Mouse (Mus musculus) natural killer cell, adult 2 months (primary cell): ENCODE results near the gene Kcna3.

Experiments
- DNase-seq, 2 experiments: peaks; one replicate each; pipeline ENCODE4 v3.0.0; 2022; ENCODE audit warnings: low spot score in 2 of 2

The Kcna3 gene

DNA sequence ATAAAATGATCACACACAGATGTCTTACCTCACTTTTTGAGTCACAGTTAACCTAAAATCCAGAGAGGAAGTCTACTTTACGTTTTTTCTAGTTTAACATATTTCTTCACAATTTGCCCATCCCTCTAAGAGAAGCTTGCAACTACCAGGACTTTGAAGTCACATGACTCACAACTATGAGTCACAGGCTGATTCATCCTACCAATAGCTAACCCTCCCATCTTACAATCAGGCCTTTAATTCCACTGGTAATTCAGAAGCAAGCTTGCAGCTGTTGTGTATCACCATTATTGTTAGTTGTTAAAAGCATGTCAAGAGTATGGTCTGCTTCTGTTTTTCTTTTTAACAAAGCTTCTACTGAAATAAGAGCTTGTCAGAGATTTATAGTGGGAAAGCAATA lies 26.8 kb downstream of the Kcna3 start:
- peak; percentile 9 to 24 for DNase-seq

DNA sequence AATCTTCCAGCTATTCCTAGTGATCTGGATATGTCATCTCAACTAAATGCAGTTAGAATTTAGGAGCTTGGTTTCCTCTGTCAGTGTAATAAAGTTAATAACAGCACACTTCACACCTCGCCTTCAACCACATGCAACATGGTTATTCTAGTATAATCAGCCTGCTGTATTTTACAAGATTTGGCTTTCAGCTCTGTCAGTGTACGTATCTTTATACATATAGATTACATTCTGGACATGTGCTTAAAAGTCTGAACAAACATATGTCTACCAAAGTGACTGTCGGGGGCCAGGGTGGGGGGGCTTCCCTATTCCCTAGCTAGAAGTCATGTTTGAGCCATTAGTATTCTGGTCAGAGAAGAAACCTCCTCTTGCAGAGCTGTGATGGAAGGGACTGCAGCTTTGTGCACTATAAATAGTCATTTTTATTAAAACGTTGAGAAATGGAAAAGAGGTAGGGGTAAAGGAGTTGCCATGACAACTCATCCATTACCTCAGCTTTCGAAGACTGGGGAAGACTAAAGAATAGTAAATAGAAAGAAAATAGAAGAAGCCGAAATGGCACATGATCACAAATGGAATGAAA lies 29.6 kb downstream of the Kcna3 start:
- DNase-seq, result no peak

DNA sequence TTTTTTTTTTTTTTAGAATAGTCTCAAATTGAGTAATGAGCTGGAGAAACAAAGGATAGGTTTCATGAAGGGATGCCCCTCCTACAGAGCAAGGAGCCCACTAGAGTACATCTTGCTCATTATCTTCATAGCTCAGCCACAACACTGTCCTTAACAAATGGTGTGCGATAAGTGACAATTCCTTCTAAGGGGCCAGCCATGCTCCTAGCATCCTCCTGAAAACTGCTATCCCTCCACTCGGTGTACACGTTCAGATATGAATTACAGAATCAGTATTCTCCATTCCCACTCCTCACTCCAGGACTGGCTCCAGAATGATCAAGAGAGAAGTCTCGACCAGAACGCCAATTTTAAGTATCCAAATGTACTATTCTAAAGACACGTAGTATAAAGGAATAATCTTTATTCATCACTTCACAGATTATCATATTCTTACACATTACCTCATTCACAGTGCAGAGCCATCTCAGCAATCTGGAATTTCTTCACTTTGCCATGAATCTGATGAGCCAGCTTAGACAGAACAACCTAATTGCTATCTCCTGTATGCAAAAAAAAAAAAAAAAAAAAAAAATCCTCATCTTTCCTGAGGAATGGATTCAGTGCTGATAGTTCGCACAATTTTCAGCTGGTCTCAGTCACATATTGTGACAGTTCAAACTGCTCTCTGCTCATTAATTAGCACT lies 30.3 kb downstream of the Kcna3 start:
- no peak for DNase-seq

DNA sequence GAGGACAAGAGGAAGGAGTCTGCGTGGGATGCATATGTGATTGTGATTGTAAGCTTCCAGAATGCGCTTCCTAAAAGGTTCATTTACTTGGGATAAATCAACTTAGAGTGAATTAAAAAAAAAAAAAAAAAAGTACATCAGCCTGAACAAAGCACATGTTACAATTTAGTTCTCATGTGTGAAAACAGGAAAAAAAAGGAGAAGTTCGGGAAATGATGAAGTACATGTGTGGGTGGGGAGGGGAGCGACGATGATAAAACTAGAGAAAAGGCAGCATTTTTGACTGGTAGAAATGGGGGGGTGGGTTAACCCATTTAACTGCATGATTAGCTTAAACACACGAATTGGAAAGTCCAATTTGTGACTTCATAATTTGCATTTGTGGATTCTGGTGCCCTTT lies 31.3 kb downstream of the Kcna3 start:
- DNase-seq, result no peak

DNA sequence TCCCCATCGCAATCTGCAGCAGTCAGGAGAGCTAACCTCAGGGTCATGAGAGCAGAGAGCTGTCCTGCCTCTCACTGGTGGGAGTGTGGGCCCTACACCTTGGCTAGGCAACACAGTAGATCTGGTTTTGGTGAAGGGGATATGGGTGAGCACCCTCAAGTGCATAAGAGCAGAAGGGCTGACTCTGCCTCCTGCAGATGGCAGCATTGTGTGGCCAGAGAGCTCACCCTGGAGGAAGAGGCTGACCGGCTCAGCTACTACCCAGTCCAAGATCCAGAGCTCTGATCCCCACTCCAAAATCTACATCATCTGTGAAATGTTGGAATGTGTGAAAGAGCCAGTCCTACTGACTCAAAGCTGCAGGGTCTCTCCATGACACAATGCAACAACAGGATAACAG lies 37.9 kb downstream of the Kcna3 start:
- DNase-seq, result no peak

DNA sequence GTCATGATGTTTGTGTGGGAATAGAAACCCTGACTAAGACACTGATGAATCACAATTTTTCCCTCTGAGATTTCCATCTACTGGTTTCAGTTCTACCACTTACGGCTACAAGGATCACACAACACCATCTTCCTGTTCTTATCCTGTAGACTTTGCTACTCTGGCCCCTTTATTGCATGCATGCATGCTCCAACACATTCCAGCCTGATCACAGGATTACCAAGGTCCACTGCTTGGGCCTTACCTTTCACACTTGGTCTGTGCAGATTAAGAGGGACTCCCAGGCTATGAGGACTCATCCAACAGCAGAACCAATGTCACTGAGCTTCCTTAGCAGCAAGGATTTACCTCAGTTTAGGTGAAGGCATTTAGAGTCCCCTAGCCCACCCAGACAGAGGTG lies 39.7 kb downstream of the Kcna3 start:
- no peak for DNase-seq

DNA sequence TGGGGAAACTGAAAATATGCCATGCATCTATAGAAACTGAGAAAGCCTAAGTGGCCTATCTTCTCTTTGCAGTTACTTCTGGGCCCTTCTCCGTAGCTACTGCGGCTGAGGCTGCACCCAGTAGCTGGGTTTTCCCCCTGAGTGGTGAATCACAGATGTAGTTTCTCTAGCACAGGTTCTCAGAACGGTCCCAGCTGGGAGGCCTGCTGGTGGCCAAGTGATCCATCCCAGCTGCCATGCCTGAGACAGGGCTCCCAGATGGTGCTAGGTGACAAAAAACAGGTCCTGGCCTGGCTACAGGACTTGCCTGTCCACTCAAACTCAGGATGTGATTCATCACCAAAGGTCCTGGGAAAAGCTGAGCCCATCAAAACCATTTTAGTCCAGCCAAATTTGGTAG lies 40.7 kb downstream of the Kcna3 start:
- peak; percentile 23 to 42 for DNase-seq

DNA sequence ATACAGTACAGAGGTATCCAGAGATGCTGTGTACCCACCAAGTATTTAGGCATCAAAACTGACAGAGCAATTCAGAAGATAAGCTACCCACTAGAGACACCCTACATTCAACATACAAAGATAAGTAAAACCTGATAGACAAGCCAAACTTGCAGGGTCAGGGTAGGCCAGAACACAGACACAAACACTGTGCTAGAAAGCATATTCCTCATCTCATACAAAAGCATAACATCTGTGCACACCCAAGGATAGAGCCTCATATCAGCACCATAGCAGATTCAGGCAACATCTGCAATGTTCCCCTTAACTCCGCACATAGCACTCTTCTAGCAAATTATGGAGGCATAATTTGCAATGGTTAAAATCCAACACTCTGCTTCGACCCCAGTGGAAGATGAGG lies 41.1 kb downstream of the Kcna3 start:
- DNase-seq, result no peak

DNA sequence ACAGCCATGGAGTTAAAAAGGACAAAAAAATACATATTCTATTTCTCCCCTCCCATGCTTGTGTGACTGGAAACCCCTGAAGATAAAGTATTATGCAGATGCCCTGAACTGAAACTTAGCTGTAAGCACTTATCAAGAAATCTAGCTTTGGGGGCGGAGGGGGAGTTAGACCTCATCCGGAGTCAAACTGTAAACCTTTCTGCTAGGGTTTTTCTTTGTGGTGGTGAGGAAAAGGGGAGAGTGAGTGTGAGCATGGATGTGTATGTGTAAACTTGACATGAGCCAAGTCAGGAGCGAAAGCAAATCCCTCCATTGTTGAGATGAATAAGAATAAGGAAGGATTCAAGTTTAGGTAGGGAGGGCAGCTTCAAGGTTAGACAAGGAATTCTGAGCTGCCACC lies 44.8 kb downstream of the Kcna3 start:
- no peak for DNase-seq

DNA sequence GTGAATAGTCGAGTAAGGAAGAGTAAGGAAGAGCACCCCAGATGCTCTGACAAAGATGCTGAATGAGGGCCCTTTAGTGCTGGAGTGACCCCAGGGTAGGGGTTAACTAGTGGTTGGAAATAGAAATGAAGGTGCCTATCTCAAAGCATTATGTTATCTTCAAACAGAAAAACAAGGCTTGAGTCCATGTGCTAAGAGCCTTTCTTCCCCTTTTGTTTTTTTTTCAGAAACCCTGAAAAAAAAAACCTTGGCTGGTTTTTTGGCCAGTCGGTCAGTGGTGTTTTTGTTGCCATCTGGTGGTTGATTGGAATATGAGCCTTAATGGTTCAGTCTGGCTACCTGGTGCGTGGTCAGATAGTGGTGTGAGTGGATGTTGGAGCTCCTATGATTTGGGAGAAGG lies 45.3 kb downstream of the Kcna3 start:
- DNase-seq, result peak; percentile 29 to 31

DNA sequence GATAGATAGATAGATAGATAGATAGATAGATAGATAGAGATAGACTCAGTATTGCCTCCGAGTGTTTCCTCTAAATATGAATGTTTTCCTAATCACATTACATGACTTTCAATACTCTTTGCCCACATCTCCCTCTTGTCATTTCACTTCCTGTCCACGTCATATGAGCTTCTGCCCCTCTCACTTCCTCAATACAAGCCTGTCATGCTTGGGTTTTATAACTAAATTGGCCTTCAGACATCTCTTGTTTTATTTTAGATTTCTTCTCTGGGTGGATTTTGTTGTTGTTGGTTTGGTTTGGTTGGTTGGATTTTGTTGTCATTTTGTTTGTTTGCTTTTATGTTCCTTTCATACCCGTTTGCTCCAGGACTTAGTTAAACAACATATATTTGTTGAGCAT lies 48.6 kb downstream of the Kcna3 start:
- DNase-seq, result no peak

DNA sequence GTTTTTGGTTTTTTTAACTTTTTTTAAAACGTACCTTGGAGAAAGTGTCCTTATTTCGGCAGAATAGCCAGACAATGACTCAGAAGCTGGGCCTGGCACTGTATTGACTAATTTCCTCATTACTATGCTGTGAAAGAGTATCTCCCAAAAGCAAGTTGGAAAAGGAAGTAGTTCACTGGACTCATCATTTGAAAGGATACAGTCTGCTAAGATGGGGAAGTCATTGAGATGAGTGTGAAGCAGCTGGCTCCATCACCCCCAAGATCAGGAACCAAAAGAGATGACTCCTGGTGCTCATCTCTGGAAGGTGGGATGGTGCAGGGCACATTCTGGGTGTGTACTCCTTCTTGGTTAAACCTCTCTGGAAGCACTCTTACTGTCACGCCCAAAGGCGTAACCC lies 51.4 kb downstream of the Kcna3 start:
- DNase-seq, result no peak
